Mouse (Mus musculus) forebrain, embryonic 16.5 days (tissue): ENCODE data around the gene Vmn1r212. TPM values are rescaled to one million over a fixed set of nuclear protein-coding genes. Genes with fewer than 3 reads are reported as not detected.
"Not testable (repeated sequence)": the region's sequence is repeated elsewhere in the genome, so short reads cannot be mapped to it uniquely, and the experiment has no call there.

Experiments used
- ATAC-seq: fragments of 200-750 bp; cut with Nextera tagmentation; 2 replicates; pipeline ENCODE4 v1.8.0; 2017; ENCODE audit warnings: mild to moderate bottlenecking, moderate library complexity
- H3K27ac ChIP-seq: fragments of 300-500 bp; sonication (generic); 2 replicates; pipeline ENCODE4 v1.5.1; 2014; ENCODE audit warnings: low read length, control low read depth
- H3K27me3 ChIP-seq: fragments of 300-500 bp; sonication (generic); replicated peaks from 2 replicates; pipeline ENCODE4 v1.6.1; 2014; ENCODE audit warnings: low read length; ENCODE audit not compliant: control insufficient read depth, insufficient read depth
- H3K36me3 ChIP-seq: fragments of 300-500 bp; sonication (generic); 2 replicates; pipeline ENCODE4 v1.6.1; 2014; ENCODE audit not compliant: control insufficient read depth, insufficient read depth
- H3K4me1 ChIP-seq: fragments of 300-500 bp; sonication (generic); replicated peaks from 2 replicates; pipeline ENCODE4 v1.6.1; 2014; ENCODE audit warnings: low read length; ENCODE audit not compliant: control insufficient read depth, insufficient read depth
- H3K4me2 ChIP-seq: fragments of 300-500 bp; sonication (generic); 2 replicates; pipeline ENCODE4 v1.6.1; 2014; ENCODE audit warnings: mild to moderate bottlenecking, low read length, control low read depth
- H3K4me3 ChIP-seq: fragments of 300-500 bp; sonication (generic); replicated peaks from 2 replicates; pipeline ENCODE4 v1.5.1; 2014; ENCODE audit warnings: mild to moderate bottlenecking, low read length, control low read depth
- H3K9ac ChIP-seq: fragments of 300-500 bp; sonication (generic); replicated peaks from 2 replicates; pipeline ENCODE4 v1.6.1; 2014; ENCODE audit warnings: low read depth, low read length, control low read depth
- H3K9me3 ChIP-seq: fragments of 300-500 bp; sonication (generic); 2 replicates; pipeline ENCODE4 v1.6.1; 2016; ENCODE audit warnings: low read length; ENCODE audit not compliant: control insufficient read depth
- WGBS: fragments of 180-500 bp; shearing (Covaris S2); extraction: QIAGEN DNeasy Blood & Tissue Kit; methylation state at CpG from one replicate; pipeline ENCODE4 v1.1.7; 2014; 5-methylcytosine and 5-hydroxymethylcytosine counted together
- polyA plus RNA-seq: library from polyadenylated mRNA; unstranded; fragments of >200 nt; fragmentation: Nextera tagmentation; extraction: Ambion mirVana; gene quantifications from 2 replicates; pipeline ENCODE4 v1.2.1, GENCODE M21; 2015

Vmn1r212 gene
- polyA plus RNA-seq, result not detected in 2 replicates

GRCm38 (mm10) chr13:22884105-22884504, at the start of gene Vmn1r212:
Vmn1r212 (minus strand) TSS chr13:22884205.
- ATAC-seq, result no peak
- Histone ChIP-seq H3K4me3 (no peak within 1 kb of the TSS), H3K27me3 (no peaks in the 10 kb centered on the region), H3K36me3 (no peaks in the 10 kb centered on the region), H3K9ac (no peak within 1 kb of the TSS), H3K4me1 (no peaks in the 10 kb centered on the region), H3K9me3 (no peaks in the 10 kb centered on the region), H3K4me2 (no peak within 1 kb of the TSS), H3K27ac (no peak within 1 kb of the TSS)
- 87% methylated on average over 4 of the region's 4 CpGs for WGBS

GRCm38 (mm10) chr13:22879257-22879656, 4.7 kb downstream of the Vmn1r212 start:
- no peak for ATAC-seq
- Histone ChIP-seq H3K4me2 (no peak overlapping the region), H3K36me3 (no peaks in the 10 kb centered on the region), H3K4me3 (no peak overlapping the region), H3K9ac (no peak overlapping the region), H3K27ac (no peak overlapping the region), H3K27me3 (no peaks in the 10 kb centered on the region), H3K9me3 (no peaks in the 10 kb centered on the region), H3K4me1 (no peaks in the 10 kb centered on the region)
- WGBS, result 86% methylated on average over 1 of the region's 1 CpGs

GRCm38 (mm10) chr13:22857461-22857860, 26.5 kb downstream of the Vmn1r212 start, which contains the start of gene Vmn1r211:
Vmn1r211 (minus strand) TSS chr13:22857561.
- no peak within 1 kb of the TSS for H3K9ac ChIP-seq
- 92% methylated on average over 1 of the region's 1 CpGs for WGBS
- no peak within 1 kb of the TSS for H3K4me3 ChIP-seq
- no peaks in the 10 kb centered on the region for H3K36me3 ChIP-seq
- no peaks in the 10 kb centered on the region for H3K27me3 ChIP-seq
- H3K9me3 ChIP-seq, result no peaks in the 10 kb centered on the region
- H3K4me1 ChIP-seq, result no peaks in the 10 kb centered on the region
- no peak within 1 kb of the TSS for H3K27ac ChIP-seq
- H3K4me2 ChIP-seq, result no peak within 1 kb of the TSS
- no peak for ATAC-seq

GRCm38 (mm10) chr13:22854760-22855159, 29.2 kb downstream of the Vmn1r212 start:
- H3K36me3 ChIP-seq, result no peaks in the 10 kb centered on the region
- H3K4me1 ChIP-seq, result no peaks in the 10 kb centered on the region
- no peak overlapping the region for H3K9ac ChIP-seq
- 72% methylated on average over 4 of the region's 4 CpGs for WGBS
- H3K27ac ChIP-seq, result no peak overlapping the region
- ATAC-seq, result no peak
- no peaks in the 10 kb centered on the region for H3K27me3 ChIP-seq
- H3K4me3 ChIP-seq, result no peak overlapping the region
- H3K4me2 ChIP-seq, result no peak overlapping the region
- H3K9me3 ChIP-seq, result no peaks in the 10 kb centered on the region

GRCm38 (mm10) chr13:22846798-22847197, 37.2 kb downstream of the Vmn1r212 start:
- WGBS, result 61% methylated on average over 1 of the region's 1 CpGs
- no peaks in the 10 kb centered on the region for H3K4me1 ChIP-seq

GRCm38 (mm10) chr13:22844304-22844703, 39.7 kb downstream of the Vmn1r212 start:
- 39% methylated on average over 3 of the region's 3 CpGs for WGBS

More at GRCm38 (mm10) chr13:22846798-22847197, 37.2 kb downstream of the Vmn1r212 start:
- Histone ChIP-seq H3K27me3 (no peaks in the 10 kb centered on the region), H3K4me2 (no peak overlapping the region), H3K27ac (no peak overlapping the region), H3K36me3 (no peaks in the 10 kb centered on the region), H3K9ac (no peak overlapping the region), H3K9me3 (no peaks in the 10 kb centered on the region), H3K4me3 (no peak overlapping the region)
- no peak for ATAC-seq

More at GRCm38 (mm10) chr13:22844304-22844703, 39.7 kb downstream of the Vmn1r212 start:
- H3K4me3 ChIP-seq, H3K4me2 ChIP-seq, H3K27me3 ChIP-seq, H3K4me1 ChIP-seq, H3K9ac ChIP-seq, H3K27ac ChIP-seq, H3K9me3 ChIP-seq, ATAC-seq, H3K36me3 ChIP-seq: not testable (repeated sequence)

Other genes starting within 250 kb of the Vmn1r212 start
- gene Vmn1r207-ps, start 154.6 kb downstream of the Vmn1r212 start, polyA plus RNA-seq, result not detected in 2 replicates
- not detected in 2 replicates for gene Vmn1r208, start 106.8 kb downstream of the Vmn1r212 start, polyA plus RNA-seq
- gene Vmn1r209, start 74.5 kb downstream of the Vmn1r212 start, polyA plus RNA-seq, result not detected in 2 replicates
- not detected in 2 replicates for gene Vmn1r210, start 52.9 kb downstream of the Vmn1r212 start, polyA plus RNA-seq
- not detected in 2 replicates for gene Vmn1r211, start 26.6 kb downstream of the Vmn1r212 start, polyA plus RNA-seq
- not detected in 2 replicates for gene Vmn1r213, start 123.5 kb upstream of the Vmn1r212 start, polyA plus RNA-seq
- gene Vmn1r214, start 146.2 kb upstream of the Vmn1r212 start, polyA plus RNA-seq, result not detected in 2 replicates
- not detected in 2 replicates for gene Vmn1r215, start 183.8 kb upstream of the Vmn1r212 start, polyA plus RNA-seq
- not detected in 2 replicates for gene Vmn1r217, start 234.0 kb upstream of the Vmn1r212 start, polyA plus RNA-seq
- gene Vmn1r218, start 248.9 kb upstream of the Vmn1r212 start, polyA plus RNA-seq, result not detected in 2 replicates